Mouse (Mus musculus): Measurements from ENCODE around the gene C8a. TPM values are rescaled to one million over a fixed set of nuclear protein-coding genes. Genes with fewer than 3 reads are reported as not detected.

The C8a gene
- 0.10 TPM in 1 of 2 replicates, not detected in the other for polyA plus RNA-seq (2015; fragmentation: Nextera tagmentation; extraction: Ambion mirVana)

DNA sequence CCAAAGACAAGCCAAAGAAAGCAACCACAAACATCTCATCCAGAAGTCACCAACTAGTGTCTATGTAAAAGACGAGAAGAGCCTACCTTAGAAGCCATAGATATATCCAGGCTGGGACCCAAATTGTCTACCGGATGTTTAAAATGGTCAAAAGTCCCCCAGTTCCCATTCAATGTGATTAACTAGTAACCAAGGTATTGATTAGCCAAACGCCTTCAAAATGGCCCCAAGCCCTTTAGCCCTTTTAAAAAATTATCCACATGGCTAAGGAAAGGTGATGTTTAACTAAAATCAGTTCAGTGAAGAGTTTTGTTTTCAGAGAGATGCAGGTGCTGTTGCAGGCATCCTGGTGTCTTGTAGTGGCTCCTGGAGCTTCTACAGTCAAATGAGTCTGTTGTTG is at the start of gene C8a:
C8a (minus strand) TSS at position 76 of the 400 bp plus-strand sequence.
- no peak within 1 kb of the TSS for H3K4me2 ChIP-seq
- no peaks in the 10 kb centered on the region for H3K27me3 ChIP-seq
- 75% methylated on average over 3 of the region's 3 CpGs for WGBS
- no peak within 1 kb of the TSS for H3K9ac ChIP-seq
- H3K27ac ChIP-seq: no peak within 1 kb of the TSS
- H3K9me3 ChIP-seq (replicated peaks): no peaks in the 10 kb centered on the region
- H3K4me1 ChIP-seq (replicated peaks): no peaks in the 10 kb centered on the region
- no peak within 1 kb of the TSS for H3K4me3 ChIP-seq
- no peak for ATAC-seq (replicated peaks; ENCODE audit: insufficient number of reproducible peaks, insufficient read depth, low FRiP score, low read depth)
- no peaks in the 10 kb centered on the region for H3K36me3 ChIP-seq

DNA sequence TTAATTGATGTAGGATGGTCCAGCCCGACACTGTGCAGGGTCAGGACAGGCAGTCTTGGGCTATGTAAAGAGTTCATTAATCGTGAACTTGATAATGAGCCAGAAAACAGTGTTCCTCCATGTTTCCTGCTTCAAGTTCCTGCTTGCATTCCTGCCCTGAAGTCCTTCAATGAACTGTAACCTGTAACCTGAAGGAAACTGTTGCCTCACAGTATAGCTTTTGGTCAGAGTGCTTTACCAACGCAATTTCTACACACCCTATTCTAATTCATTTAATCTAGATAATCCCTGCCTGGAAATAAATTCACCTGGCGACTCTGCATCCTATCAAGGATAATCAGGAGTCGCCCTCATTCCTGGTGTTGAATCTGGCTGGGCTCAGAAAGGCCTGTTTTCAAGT is 49.2 kb upstream of the C8a start:
- H3K9me3 ChIP-seq (replicated peaks): no peaks in the 10 kb centered on the region
- no peak overlapping the region for H3K27ac ChIP-seq

DNA sequence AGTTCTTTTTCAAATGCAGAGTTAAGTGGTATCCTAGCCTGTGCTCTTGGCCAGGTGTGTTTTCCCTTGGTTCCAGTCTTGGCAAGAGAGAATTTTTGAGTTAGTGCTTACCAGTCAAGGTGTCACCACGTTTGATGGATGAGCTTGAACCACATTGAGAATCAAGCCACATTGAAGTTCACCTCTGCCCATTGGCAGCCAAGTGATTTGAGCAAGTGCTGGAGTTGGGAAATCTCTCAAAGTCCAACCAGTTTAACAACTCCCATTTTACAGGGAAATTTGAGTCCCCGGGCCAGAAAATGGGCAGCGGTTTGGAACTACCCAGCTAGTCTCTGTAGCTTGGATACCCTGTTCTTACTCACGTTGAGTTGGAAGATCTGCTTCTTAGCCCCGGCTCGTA is 41.8 kb upstream of the C8a start:
- no peak overlapping the region for H3K4me2 ChIP-seq
- H3K27me3 ChIP-seq: peaks cover 5% of the 10 kb centered on the region; the same call in 1 of the 2 replicates
- H3K27ac ChIP-seq: no peak overlapping the region
- no peaks in the 10 kb centered on the region for H3K9me3 ChIP-seq (replicated peaks)
- H3K36me3 ChIP-seq: no peaks in the 10 kb centered on the region
- H3K9ac ChIP-seq: no peak overlapping the region
- no peak for ATAC-seq (replicated peaks; ENCODE audit: insufficient number of reproducible peaks, insufficient read depth, low FRiP score, low read depth)
- 76% methylated on average over 6 of the region's 6 CpGs for WGBS
- no peak overlapping the region for H3K4me3 ChIP-seq
- H3K4me1 ChIP-seq (replicated peaks): peaks cover 3% of the 10 kb centered on the region; the same call in 1 of the 2 replicates

More for the DNA sequence above, 49.2 kb upstream of the C8a start:
- H3K4me1 ChIP-seq (replicated peaks): no peaks in the 10 kb centered on the region
- no peaks in the 10 kb centered on the region for H3K27me3 ChIP-seq
- no peak overlapping the region for H3K4me2 ChIP-seq
- H3K4me3 ChIP-seq: no peak overlapping the region
- 81% methylated on average over 5 of the region's 5 CpGs for WGBS
- no peak overlapping the region for H3K9ac ChIP-seq
- ATAC-seq (replicated peaks; ENCODE audit: insufficient number of reproducible peaks, insufficient read depth, low FRiP score, low read depth): no peak
- no peaks in the 10 kb centered on the region for H3K36me3 ChIP-seq

DNA sequence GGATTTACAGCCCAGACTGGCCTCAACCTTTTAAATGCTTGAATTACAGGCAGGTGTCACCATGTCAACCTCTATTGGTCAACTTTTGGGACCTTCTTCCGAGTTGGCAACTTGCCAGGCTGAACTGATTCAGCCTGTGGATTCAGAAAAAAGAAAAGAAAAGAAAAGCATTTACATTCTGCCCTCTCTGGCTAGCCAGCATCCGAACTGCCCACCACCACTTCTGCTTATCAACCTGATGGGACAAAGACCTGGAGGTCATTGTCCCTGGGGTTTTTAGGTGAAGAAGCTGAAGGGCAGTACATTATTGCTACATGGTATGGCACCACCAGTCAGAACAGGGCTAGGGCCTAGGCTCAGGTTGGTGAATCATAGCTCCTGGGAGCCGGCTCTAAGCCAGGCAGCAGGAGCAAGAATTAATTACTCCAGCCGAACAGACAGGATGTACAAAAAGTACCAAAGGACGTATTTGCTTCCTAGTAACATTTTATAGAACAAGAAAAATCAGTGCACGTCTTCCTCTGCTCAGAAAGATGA is 38.6 kb upstream of the C8a start:
- no peak overlapping the region for H3K4me2 ChIP-seq
- H3K9me3 ChIP-seq (replicated peaks): no peaks in the 10 kb centered on the region
- 73% methylated on average over 6 of the region's 6 CpGs for WGBS
- H3K36me3 ChIP-seq: no peaks in the 10 kb centered on the region
- no peak overlapping the region for H3K27ac ChIP-seq
- H3K27me3 ChIP-seq: peaks cover 5% of the 10 kb centered on the region; the same call in 1 of the 2 replicates
- H3K4me3 ChIP-seq: no peak overlapping the region
- no peak for ATAC-seq (replicated peaks; ENCODE audit: insufficient number of reproducible peaks, insufficient read depth, low FRiP score, low read depth)
- peaks cover 3% of the 10 kb centered on the region; the same call in 1 of the 2 replicates for H3K4me1 ChIP-seq (replicated peaks)
- H3K9ac ChIP-seq: no peak overlapping the region

DNA sequence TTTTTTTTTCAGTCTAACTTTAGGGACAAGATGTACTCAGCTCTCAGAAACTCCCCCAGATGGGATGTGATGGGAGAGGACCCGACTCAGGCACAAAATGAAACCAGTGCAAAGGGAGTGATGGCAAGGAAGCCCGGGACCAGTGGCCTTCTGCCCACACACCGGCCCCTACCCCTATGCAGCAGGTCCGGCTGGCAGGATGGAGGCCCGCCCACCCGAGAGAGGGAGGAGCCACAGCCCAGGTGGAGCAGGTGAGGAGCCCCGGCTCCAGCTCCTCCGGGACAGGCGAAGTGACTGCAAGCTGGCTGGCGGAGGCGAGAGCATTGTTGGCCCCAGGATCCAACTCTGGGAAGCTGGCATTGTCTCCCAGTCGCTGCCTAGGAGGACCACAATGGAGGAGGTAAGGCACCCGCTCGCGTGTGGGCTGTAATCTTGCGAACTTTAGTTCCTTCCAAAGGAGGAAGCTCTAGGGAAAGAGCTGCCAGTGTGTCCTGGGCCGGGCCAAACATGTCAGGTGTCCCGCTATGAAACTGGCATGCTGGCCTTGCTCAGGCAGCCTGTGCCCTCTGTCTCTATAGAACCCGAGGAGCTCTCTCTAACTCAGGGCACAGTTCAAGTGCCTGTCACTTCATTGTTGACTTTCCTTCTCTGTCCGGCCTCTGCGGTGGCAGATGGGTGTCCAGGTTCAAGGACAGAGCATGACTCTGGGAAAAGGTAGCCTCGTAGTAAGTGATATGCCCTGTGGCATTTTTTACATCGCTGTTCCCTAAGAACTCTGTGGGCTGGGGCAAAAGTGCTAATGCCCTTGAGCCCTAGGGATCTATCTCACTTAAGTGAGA is 37.3 kb upstream of the C8a start, which contains the start of gene Fyb2:
Fyb2 (plus strand) TSS at position 166 of the 839 bp plus-strand sequence.
- Histone ChIP-seq H3K4me3 (peak within 1 kb of the TSS; percentile 38), H3K4me1 (replicated peaks) (peaks cover 3% of the 10 kb centered on the region; the same call in 1 of the 2 replicates), H3K27me3 (peaks cover 5% of the 10 kb centered on the region; the same call in 1 of the 2 replicates), H3K9ac (no peak within 1 kb of the TSS), H3K27ac (no peak within 1 kb of the TSS), H3K9me3 (replicated peaks) (no peaks in the 10 kb centered on the region), H3K36me3 (no peaks in the 10 kb centered on the region), H3K4me2 (peak within 1 kb of the TSS; percentile 57)
- 22% methylated on average over 23 of the region's 23 CpGs for WGBS
- no peak for ATAC-seq (replicated peaks; ENCODE audit: insufficient number of reproducible peaks, insufficient read depth, low FRiP score, low read depth)

DNA sequence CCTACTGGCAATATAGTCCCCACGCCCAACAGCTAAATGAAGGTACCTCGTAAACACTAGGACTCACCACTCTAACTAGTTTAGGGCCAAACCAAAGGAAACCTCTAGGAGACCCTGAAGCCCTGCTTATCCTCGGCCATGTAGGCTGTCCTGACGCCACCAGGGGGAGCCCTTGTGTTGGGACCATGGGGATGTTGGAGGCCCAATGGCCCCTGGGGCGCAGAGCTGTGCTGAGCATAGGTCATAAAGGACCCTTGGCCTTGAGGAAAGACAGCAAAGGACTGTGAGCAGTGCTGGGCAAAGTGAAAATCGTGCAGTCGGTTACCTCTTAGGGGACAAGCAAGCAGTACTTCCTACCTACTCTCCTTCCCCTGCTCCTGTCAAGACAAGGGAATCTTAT is 35.5 kb upstream of the C8a start:
- Histone ChIP-seq H3K9ac (no peak overlapping the region), H3K36me3 (no peaks in the 10 kb centered on the region), H3K4me2 (no peak overlapping the region), H3K27me3 (peaks cover 5% of the 10 kb centered on the region; the same call in 1 of the 2 replicates), H3K4me1 (replicated peaks) (peaks cover 3% of the 10 kb centered on the region; the same call in 1 of the 2 replicates), H3K4me3 (no peak overlapping the region), H3K27ac (no peak overlapping the region), H3K9me3 (replicated peaks) (no peaks in the 10 kb centered on the region)
- 28% methylated on average over 7 of the region's 7 CpGs for WGBS
- peak; percentile 71; the same call in 1 of the 2 replicates for ATAC-seq (replicated peaks; ENCODE audit: insufficient number of reproducible peaks, insufficient read depth, low FRiP score, low read depth)

DNA sequence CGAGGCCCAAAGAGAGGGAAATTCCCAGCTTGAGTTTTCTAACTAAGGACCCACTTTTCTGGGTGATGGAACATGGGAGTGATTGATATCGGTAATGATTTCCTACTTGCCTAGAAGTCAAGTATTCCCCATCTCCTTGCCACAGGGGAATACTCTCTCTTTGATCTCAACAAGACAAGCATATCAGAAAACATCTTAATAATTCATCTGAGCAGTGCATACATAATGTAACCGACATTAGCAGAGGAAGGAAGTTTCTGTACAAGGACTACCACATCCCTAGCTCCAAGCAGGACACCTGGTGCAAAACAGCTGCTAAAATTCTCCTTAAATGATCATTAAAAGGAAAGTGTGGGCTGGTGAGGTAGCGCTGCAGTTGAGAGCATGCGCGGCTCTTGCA is 28.9 kb upstream of the C8a start:
- Histone ChIP-seq H3K27me3 (no peaks in the 10 kb centered on the region), H3K27ac (no peak overlapping the region), H3K9ac (no peak overlapping the region), H3K4me1 (replicated peaks) (no peaks in the 10 kb centered on the region), H3K36me3 (no peaks in the 10 kb centered on the region), H3K4me3 (no peak overlapping the region), H3K4me2 (no peak overlapping the region), H3K9me3 (replicated peaks) (no peaks in the 10 kb centered on the region)
- WGBS: 86% methylated on average over 6 of the region's 6 CpGs
- no peak for ATAC-seq (replicated peaks; ENCODE audit: insufficient number of reproducible peaks, insufficient read depth, low FRiP score, low read depth)

DNA sequence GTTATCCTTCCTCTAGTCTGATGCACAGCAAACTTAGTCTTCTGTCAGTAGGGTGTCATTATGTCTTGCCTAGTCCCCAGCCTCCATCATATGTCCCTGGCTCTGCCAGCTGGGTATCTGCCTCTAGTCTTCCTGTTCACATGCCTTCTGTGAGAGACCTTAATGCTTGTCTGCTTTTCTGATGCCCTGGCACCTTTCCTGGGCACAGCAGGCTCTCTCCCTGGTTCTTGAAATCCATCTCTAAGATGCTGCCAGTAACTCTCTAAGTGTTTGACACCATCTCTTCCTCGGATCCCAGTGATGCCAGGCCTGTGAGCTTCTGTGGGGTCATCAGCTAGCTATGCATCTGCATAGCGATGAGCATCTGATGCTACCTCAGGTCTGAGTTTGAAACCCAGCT is 26.6 kb upstream of the C8a start:
- H3K9me3 ChIP-seq (replicated peaks): no peaks in the 10 kb centered on the region
- no peaks in the 10 kb centered on the region for H3K4me1 ChIP-seq (replicated peaks)
- no peak overlapping the region for H3K4me2 ChIP-seq
- no peak for ATAC-seq (replicated peaks; ENCODE audit: insufficient number of reproducible peaks, insufficient read depth, low FRiP score, low read depth)
- H3K36me3 ChIP-seq: no peaks in the 10 kb centered on the region
- 72% methylated on average over 2 of the region's 2 CpGs for WGBS
- no peak overlapping the region for H3K4me3 ChIP-seq
- no peak overlapping the region for H3K9ac ChIP-seq
- no peaks in the 10 kb centered on the region for H3K27me3 ChIP-seq
- H3K27ac ChIP-seq: no peak overlapping the region

DNA sequence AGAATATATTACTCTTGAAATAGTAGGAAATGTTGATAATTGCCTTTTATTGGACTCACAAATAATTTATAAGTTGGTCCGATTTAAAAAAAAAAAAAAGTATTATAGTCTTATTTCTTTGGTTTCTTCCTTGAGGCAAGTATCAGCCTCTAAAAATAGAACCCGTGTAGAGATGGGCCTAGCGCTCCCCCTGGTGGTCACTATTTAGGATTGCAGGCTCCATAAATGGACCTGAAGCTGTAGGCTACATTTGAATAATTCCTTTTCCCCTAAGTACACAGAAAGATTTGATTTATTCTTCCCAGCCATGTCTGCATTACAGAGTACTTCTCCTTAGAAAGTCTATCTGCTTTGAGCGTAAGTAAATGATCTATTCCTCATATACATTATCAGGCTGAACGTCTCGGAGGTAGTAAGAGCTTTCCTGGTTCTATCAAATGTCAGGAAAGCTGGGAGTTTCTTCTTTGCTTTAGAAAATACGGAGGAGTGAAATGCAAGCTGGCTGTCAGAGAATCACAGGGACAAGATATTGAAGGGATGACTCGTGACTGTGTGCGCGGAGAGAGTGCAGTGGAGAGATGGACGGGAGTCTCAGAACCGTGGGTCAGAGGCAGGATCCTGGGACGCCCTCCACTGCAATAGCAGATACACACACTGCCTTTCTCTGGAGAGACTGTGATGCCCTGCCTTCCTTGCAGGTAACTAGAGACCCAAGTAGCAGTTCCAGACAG is 18.0 kb upstream of the C8a start:
- Histone ChIP-seq H3K27me3 (0 out of 2 replicates have a peak, but pooled peaks cover 3% of the 10 kb centered on the region), H3K9ac (no peak overlapping the region), H3K4me3 (no peak overlapping the region), H3K4me2 (no peak overlapping the region), H3K27ac (no peak overlapping the region), H3K9me3 (replicated peaks) (no peaks in the 10 kb centered on the region), H3K36me3 (no peaks in the 10 kb centered on the region), H3K4me1 (replicated peaks) (peaks cover 5% of the 10 kb centered on the region)
- 51% methylated on average over 13 of the region's 13 CpGs for WGBS
- ATAC-seq (replicated peaks; ENCODE audit: insufficient number of reproducible peaks, insufficient read depth, low FRiP score, low read depth): no peak

DNA sequence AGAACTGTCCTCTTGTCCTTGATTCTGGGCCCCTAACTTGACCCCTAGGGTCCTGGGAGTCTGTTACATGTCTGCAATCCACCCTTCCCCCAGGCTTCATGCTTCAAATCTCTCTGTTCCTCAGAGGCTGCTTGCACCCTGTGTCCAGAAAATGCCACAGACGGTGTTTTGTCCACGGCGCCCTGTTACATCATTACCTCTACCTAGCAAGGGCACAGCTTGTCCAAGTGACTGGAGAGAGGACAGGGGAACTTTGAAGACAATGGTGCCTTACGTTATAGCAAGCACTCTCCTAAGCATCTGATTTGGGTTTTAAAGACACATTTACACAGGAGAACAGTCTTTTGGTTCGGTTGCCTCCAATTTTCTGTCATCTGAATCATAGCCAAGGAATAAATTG is 17.4 kb upstream of the C8a start:
- no peak for ATAC-seq (replicated peaks; ENCODE audit: insufficient number of reproducible peaks, insufficient read depth, low FRiP score, low read depth)
- WGBS: 74% methylated on average over 5 of the region's 5 CpGs
- H3K9ac ChIP-seq: no peak overlapping the region

DNA sequence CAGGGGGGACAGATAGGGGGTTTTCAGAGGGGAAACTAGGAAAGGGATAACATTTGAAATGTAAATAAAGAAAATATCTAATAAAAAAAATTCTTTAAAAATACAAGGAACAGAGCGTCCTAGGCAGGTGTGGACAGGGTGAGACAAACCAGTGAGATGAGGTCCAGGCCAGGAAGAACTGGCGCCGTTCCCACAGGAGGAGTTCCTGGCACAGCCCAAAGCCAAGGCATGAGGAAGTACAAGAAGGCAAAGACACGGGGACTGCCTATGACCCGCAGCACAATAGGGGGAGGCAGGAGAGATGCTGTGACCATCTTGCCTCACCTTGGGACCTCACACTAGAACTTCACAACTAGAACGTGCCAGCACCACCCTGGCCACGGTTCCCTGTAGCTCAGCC is 15.5 kb upstream of the C8a start:
- peak; percentile 76 for ATAC-seq (replicated peaks; ENCODE audit: insufficient number of reproducible peaks, insufficient read depth, low FRiP score, low read depth)
- 36% methylated on average over 7 of the region's 7 CpGs for WGBS
- Histone ChIP-seq H3K9ac (no peak overlapping the region), H3K4me1 (replicated peaks) (peaks cover 5% of the 10 kb centered on the region), H3K9me3 (replicated peaks) (no peaks in the 10 kb centered on the region), H3K36me3 (no peaks in the 10 kb centered on the region), H3K4me2 (no peak overlapping the region), H3K4me3 (no peak overlapping the region), H3K27ac (no peak overlapping the region), H3K27me3 (0 out of 2 replicates have a peak, but pooled peaks cover 6% of the 10 kb centered on the region)

More for the DNA sequence above, 17.4 kb upstream of the C8a start:
- Histone ChIP-seq H3K27me3 (0 out of 2 replicates have a peak, but pooled peaks cover 3% of the 10 kb centered on the region), H3K27ac (no peak overlapping the region), H3K4me1 (replicated peaks) (peaks cover 5% of the 10 kb centered on the region), H3K36me3 (no peaks in the 10 kb centered on the region), H3K4me3 (no peak overlapping the region), H3K9me3 (replicated peaks) (no peaks in the 10 kb centered on the region), H3K4me2 (no peak overlapping the region)

Data from heart, embryonic 15.5 days (tissue).